Mouse (Mus musculus) spleen, adult 2 months (tissue): Measurements from ENCODE around the gene Kcna1. TPM values are rescaled to one million over a fixed set of nuclear protein-coding genes. Genes with fewer than 3 reads are reported as not detected.

Experiments
- DNase-seq, 2 experiments: peaks; one replicate each; pipeline versions ENCODE4 v3.0.0 to v3.0.0-alpha.2; 2012 to 2021; ENCODE audit warnings: low spot score in 2 of 2, low read depth in 1 of 2
- H3K27ac ChIP-seq: fragments of 200-500 bp; 2 replicates; pipeline ENCODE4 v1.5.1; 2012; ENCODE audit warnings: low read length, inconsistent platforms; ENCODE audit not compliant: insufficient read depth
- H3K27me3 ChIP-seq: fragments of 200-500 bp; 2 replicates; pipeline ENCODE4 v1.6.1; 2012; ENCODE audit warnings: mild to moderate bottlenecking, moderate library complexity, low read length, inconsistent platforms; ENCODE audit not compliant: control insufficient read depth, insufficient read depth
- H3K36me3 ChIP-seq: fragments of 200-500 bp; 2 replicates; pipeline ENCODE4 v1.6.1; 2012; ENCODE audit warnings: mild to moderate bottlenecking, low read length, inconsistent platforms; ENCODE audit not compliant: control insufficient read depth, insufficient read depth
- H3K4me1 ChIP-seq: fragments of 200-500 bp; 2 replicates; pipeline ENCODE4 v1.6.1; 2011; ENCODE audit warnings: inconsistent platforms; ENCODE audit not compliant: control insufficient read depth, insufficient read depth, insufficient read length
- H3K4me3 ChIP-seq: fragments of 200-500 bp; 2 replicates; pipeline ENCODE4 v1.5.1; 2011; ENCODE audit warnings: mild to moderate bottlenecking, inconsistent platforms; ENCODE audit not compliant: insufficient read depth, insufficient read length; ENCODE audit errors: extremely low read depth
- CTCF ChIP-seq: fragments of 200-500 bp; IDR thresholded peaks from 2 replicates; pipeline ENCODE4 v1.5.1; 2011; ENCODE audit warnings: mild to moderate bottlenecking, inconsistent platforms; ENCODE audit not compliant: insufficient read depth, insufficient read length, insufficient replicate concordance; ENCODE audit errors: extremely low read depth
- POLR2A ChIP-seq: fragments of 200-500 bp; IDR thresholded peaks from 2 replicates; pipeline ENCODE4 v1.6.1; 2011; ENCODE audit warnings: low read depth, low read length, inconsistent platforms
- WGBS: fragments of 180-500 bp; shearing (Covaris S2); methylation state at CpG from one replicate; pipeline ENCODE4 v1.1.7; 2018; 5-methylcytosine and 5-hydroxymethylcytosine counted together
- polyA plus RNA-seq: library from polyadenylated mRNA; depleted of rRNA; stranded (reverse); fragments of >200 nt; gene quantifications from 2 replicates; pipeline ENCODE4 v1.2.3, GENCODE M21; 2012; rRNA removed

Kcna1 gene
- polyA plus RNA-seq, 1 experiment = 0.06 TPM

DNA sequence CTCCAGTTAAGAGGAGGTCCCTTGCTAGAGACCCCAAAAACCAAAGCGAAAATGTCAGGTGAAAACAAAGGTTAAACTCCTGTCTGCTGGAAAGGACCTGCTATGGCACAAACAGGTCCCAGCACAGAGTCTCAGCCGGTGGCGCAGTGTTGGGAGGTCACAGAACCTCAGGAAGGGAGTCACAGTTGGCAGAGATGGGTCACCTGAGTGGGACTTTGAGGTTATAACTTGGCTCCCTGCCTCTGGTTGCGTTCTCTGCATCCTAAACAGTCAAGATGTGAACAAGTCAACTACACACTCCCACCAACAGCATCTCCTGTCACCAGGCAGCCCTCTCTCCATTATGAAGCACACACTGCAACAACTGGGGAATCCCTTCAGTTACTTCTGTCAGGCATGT lies 48.4 kb downstream of the Kcna1 start:
- no peak overlapping the region for H3K27ac ChIP-seq
- WGBS = 91% methylated on average over 4 of the region's 4 CpGs
- no peak for DNase-seq
- no peak for TF ChIP-seq POLR2A
- TF ChIP-seq CTCF = no peak
- no peaks in the 10 kb centered on the region for H3K4me1 ChIP-seq
- no peaks in the 10 kb centered on the region for H3K27me3 ChIP-seq
- H3K4me3 ChIP-seq = no peak overlapping the region
- no peaks in the 10 kb centered on the region for H3K36me3 ChIP-seq

DNA sequence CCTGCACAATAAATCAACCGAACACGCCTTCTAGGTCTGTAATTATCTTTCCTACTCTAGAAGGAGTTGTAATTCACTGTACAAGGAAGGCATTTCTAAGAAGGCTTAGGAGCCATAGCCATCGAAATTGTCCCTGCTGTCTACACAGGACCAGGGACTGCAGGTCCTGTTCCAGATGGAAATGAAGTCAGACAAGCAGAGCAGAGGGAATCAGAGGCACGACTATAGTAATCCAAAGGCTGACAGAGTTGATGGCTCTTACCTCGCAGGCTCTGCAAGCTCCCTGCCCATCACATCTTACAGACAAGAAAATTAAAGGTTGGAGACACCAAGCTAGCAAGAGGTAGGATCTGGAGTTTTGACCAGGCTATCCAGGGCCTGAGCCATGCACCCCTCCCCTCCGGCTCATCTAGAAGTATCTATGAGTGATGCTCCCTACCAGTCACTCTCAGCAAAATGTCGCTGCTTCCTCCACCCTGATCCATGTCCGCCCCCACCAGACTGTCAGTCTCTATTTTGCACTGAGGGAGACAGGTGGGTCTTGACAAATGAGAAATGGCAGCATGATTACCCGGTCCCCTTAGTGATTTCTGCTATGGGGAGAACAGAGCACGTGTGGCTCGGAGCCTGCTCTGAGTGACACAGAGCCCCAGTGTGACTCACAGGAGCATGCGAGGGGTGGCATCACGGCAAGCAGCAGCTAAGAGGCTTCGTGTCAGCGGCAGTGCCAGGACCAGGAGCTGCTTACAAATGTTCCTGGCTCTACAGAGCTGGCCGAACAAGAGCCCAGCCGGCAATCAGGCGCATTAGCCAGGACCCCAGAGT lies 50.2 kb downstream of the Kcna1 start:
- H3K27me3 ChIP-seq = no peaks in the 10 kb centered on the region
- H3K27ac ChIP-seq = no peak overlapping the region
- TF ChIP-seq CTCF = no peak
- no peak for TF ChIP-seq POLR2A
- H3K36me3 ChIP-seq = no peaks in the 10 kb centered on the region
- no peak for DNase-seq
- WGBS = 86% methylated on average over 18 of the region's 18 CpGs
- H3K4me1 ChIP-seq = no peaks in the 10 kb centered on the region
- no peak overlapping the region for H3K4me3 ChIP-seq

DNA sequence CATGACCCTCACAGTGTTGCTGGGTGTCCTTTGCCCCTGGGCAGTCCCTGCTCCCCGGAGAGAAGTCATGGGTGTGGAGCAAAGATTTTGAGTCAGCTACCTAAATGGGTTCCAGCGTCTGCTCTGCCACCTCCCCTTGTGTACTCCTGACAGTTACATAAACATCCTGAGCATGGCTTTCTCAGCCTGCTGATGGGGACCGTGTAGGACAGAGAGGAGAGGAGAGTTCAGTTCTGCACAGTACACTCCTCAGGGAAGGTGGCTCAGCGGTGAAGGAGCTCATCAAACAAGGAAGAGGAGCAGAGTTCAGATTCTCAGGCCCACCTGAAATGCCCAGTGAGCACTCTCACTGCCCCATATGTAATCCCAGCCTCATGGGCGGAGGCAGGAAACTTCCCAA lies 51.1 kb downstream of the Kcna1 start:
- DNase-seq = no peak
- 47% methylated on average over 5 of the region's 5 CpGs for WGBS
- no peak overlapping the region for H3K4me3 ChIP-seq

DNA sequence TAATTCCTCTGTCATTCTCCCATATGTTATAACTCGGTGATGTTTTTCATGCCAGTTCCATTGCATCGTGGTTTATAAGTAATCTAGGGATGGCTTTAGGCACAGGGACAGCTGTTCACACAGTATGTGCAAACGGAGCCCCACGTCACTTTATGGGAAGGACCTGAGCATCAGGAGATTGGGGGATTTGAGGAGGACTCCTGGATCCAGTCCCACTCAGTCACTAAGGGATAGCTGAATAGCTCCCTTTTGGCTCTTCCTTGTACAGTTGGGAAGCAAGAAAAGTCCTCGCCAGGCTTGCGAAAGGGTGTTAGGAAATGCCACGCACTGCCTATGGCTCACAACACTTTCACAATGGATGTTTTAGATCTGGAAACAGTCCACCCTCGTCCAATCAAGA lies 51.8 kb downstream of the Kcna1 start:
- H3K27ac ChIP-seq = no peak overlapping the region
- H3K27me3 ChIP-seq = no peaks in the 10 kb centered on the region
- 86% methylated on average over 8 of the region's 8 CpGs for WGBS
- no peaks in the 10 kb centered on the region for H3K4me1 ChIP-seq
- H3K36me3 ChIP-seq = no peaks in the 10 kb centered on the region
- TF ChIP-seq POLR2A (no peak), CTCF (no peak)
- no peak for DNase-seq
- no peak overlapping the region for H3K4me3 ChIP-seq

More for the DNA sequence above, 51.1 kb downstream of the Kcna1 start:
- Histone ChIP-seq H3K27ac (no peak overlapping the region), H3K4me1 (no peaks in the 10 kb centered on the region), H3K27me3 (no peaks in the 10 kb centered on the region), H3K36me3 (no peaks in the 10 kb centered on the region)
- TF ChIP-seq CTCF (no peak), POLR2A (no peak)

DNA sequence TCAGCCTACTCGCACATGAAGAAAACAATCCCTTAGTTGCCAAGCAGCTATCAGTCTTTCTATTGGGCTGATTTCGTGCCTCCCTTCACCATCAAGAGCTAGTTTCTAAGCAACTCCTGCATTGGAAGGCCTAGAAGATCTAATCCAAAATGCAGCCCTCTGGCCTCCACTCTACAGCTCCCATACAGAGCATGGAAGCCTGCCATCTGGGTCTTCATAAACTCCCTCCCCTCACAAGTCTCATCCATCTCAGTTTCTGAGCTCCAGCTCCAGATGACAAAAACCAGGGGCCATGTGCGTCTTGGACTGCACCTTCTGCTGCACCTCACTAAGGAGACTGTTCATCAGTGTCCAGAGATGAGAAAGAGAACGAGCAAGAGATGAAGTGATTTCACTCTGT lies 52.8 kb downstream of the Kcna1 start:
- TF ChIP-seq CTCF (no peak), POLR2A (no peak)
- no peaks in the 10 kb centered on the region for H3K27me3 ChIP-seq
- H3K27ac ChIP-seq = no peak overlapping the region
- DNase-seq = no peak
- 84% methylated on average over 4 of the region's 4 CpGs for WGBS
- no peaks in the 10 kb centered on the region for H3K4me1 ChIP-seq
- no peak overlapping the region for H3K4me3 ChIP-seq
- no peaks in the 10 kb centered on the region for H3K36me3 ChIP-seq

Other genes starting within 250 kb of the Kcna1 start
- 0.09 and 0.25 TPM in 2 replicates for gene Kcna5, start 111.0 kb downstream of the Kcna1 start, polyA plus RNA-seq
- 0.05 and 0.16 TPM in 2 replicates for gene Kcna6, start 94.3 kb upstream of the Kcna1 start, polyA plus RNA-seq
- gene Ndufa9, start 202.8 kb upstream of the Kcna1 start, polyA plus RNA-seq = 34.2 and 35.2 TPM in 2 replicates
- not detected in 2 replicates for gene Akap3, start 206.7 kb upstream of the Kcna1 start, polyA plus RNA-seq